Mouse (Mus musculus): ENCODE data around the gene Rapsn.

DNA sequence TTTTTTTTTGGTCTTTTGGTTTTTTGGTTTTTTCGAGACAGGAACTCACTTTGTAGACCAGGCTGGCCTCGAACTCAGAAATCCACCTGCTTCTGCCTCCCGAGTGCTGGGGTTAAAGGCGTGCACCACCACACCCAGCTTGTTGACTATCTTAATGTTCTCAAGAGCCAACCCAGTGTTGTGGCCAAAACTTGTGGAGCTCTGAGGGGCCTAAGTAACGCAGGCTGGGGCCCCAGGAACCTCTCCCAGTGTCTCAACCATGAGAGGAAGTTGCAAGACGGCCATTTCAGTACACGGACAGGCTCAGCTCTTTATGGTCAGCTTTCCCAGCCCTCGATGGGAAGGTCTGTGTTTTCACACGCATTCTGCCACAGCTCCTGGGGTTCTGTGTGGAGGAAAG, 53.6 kb downstream of the Rapsn start:
- TF ChIP-seq POLR2A (IDR thresholded peaks at IDR 0.05; ENCODE audit: extremely low read depth, insufficient read depth, low read length), result no peak
- TF ChIP-seq CTCF (IDR thresholded peaks at IDR 0.05; ENCODE audit: extremely low read depth, insufficient read depth, low read length), result no peak
